Mouse (Mus musculus): ENCODE data around the gene Mrpl35.

GRCm38 (mm10) chr6:71788348-71788747, 38.4 kb downstream of the Mrpl35 start:
- no peak for TF ChIP-seq CTCF (IDR thresholded peaks at IDR 0.05; ENCODE audit: low read depth, low read length)
- TF ChIP-seq POLR2A (IDR thresholded peaks at IDR 0.05; ENCODE audit: insufficient read depth, low read length), result no peak
- no peak for TF ChIP-seq EP300 (IDR thresholded peaks at IDR 0.05; ENCODE audit: insufficient read depth, low read depth, low read length)

Data from ES-Bruce4 (cell line).